Mouse (Mus musculus) adrenal gland, postnatal 14 days (tissue): Measurements from ENCODE around the gene Clec12a. TPM values are rescaled to one million over a fixed set of nuclear protein-coding genes. Genes with fewer than 3 reads are reported as not detected.

Experiments
- DNase-seq: peaks from one replicate; pipeline ENCODE4 v3.0.0; 2021; ENCODE audit warnings: mixed read lengths
- total RNA-seq: library from RNA; stranded (reverse); gene quantifications from 2 replicates; pipeline ENCODE4 v1.2.3, GENCODE M21; 2021

Gene Clec12a
- total RNA-seq, 1 experiment from 2014 or later = 0.67 TPM

- DNase-seq = no peak
Measured at GRCm38 (mm10) chr6:129380454-129380853, 38.0 kb downstream of the Clec12a start.

- no peak for DNase-seq
Measured at GRCm38 (mm10) chr6:129381736-129382135, 39.2 kb downstream of the Clec12a start.

GRCm38 (mm10) chr6:129383466-129383865, 41.0 kb downstream of the Clec12a start:
- DNase-seq = no peak

- no peak for DNase-seq
Measured at GRCm38 (mm10) chr6:129385000-129385399, 42.5 kb downstream of the Clec12a start.

GRCm38 (mm10) chr6:129385774-129386173, 43.3 kb downstream of the Clec12a start, which contains the start of gene Clec12b:
Gene Clec12b (minus strand): TSS chr6:129385874.
- DNase-seq = no peak

GRCm38 (mm10) chr6:129393087-129393720, 50.7 kb downstream of the Clec12a start:
- no peak for DNase-seq

GRCm38 (mm10) chr6:129393732-129394131, 51.2 kb downstream of the Clec12a start:
- DNase-seq = no peak

GRCm38 (mm10) chr6:129396997-129397396, 54.5 kb downstream of the Clec12a start, which contains the start of gene Clec1b:
Gene Clec1b (plus strand): TSS chr6:129397297.
- DNase-seq = no peak

- peak; percentile 33 for DNase-seq
Measured at GRCm38 (mm10) chr6:129399945-129400344, 57.5 kb downstream of the Clec12a start.

GRCm38 (mm10) chr6:129402404-129402803, 59.9 kb downstream of the Clec12a start:
- DNase-seq = no peak

- DNase-seq = no peak
Measured at GRCm38 (mm10) chr6:129403391-129403790, 60.9 kb downstream of the Clec12a start.

- no peak for DNase-seq
Measured at GRCm38 (mm10) chr6:129405999-129406398, 63.5 kb downstream of the Clec12a start.

GRCm38 (mm10) chr6:129407324-129407723, 64.8 kb downstream of the Clec12a start:
- DNase-seq = no peak

GRCm38 (mm10) chr6:129408562-129408961, 66.1 kb downstream of the Clec12a start, which contains the start of gene Clec9a:
Gene Clec9a (plus strand): TSS chr6:129408862.
- DNase-seq = no peak

GRCm38 (mm10) chr6:129414177-129414576, 71.7 kb downstream of the Clec12a start:
- no peak for DNase-seq

Other genes starting within 250 kb of the Clec12a start
- gene Clec2e, start 241.8 kb upstream of the Clec12a start, total RNA-seq = not detected in 2 replicates
- 86.4 and 109 TPM in 2 replicates for gene Clec2d, start 162.1 kb upstream of the Clec12a start, total RNA-seq
- 0.56 and 4.0 TPM in 2 replicates for gene Cd69, start 67.3 kb upstream of the Clec12a start, total RNA-seq
- gene 4922502D21Rik, start 10.9 kb upstream of the Clec12a start, total RNA-seq = not detected in 2 replicates
- 0.26 TPM in 1 of 2 replicates, not detected in the other for gene Clec12b, start 43.2 kb downstream of the Clec12a start, total RNA-seq
- gene Clec1b, start 54.6 kb downstream of the Clec12a start, total RNA-seq = 2.4 and 3.1 TPM in 2 replicates
- gene Clec9a, start 66.2 kb downstream of the Clec12a start, total RNA-seq = 0.82 and 1.4 TPM in 2 replicates
- 7.9 and 14.0 TPM in 2 replicates for gene Clec1a, start 109.3 kb downstream of the Clec12a start, total RNA-seq
- 1.1 TPM in 1 of 2 replicates, not detected in the other for gene Olr1, start 164.5 kb downstream of the Clec12a start, total RNA-seq
- not detected in 2 replicates for gene Tmem52b, start 169.9 kb downstream of the Clec12a start, total RNA-seq
- 216 and 263 TPM in 2 replicates for gene Gabarapl1, start 190.5 kb downstream of the Clec12a start, total RNA-seq
- not detected in 2 replicates for gene Klre1, start 235.2 kb downstream of the Clec12a start, total RNA-seq
- 3.0 TPM in 1 of 2 replicates, not detected in the other for gene Klrd1, start 249.1 kb downstream of the Clec12a start, total RNA-seq